Mouse (Mus musculus): Measurements from ENCODE around the gene Pphln1. TPM values are rescaled to one million over a fixed set of nuclear protein-coding genes. Genes with fewer than 3 reads are reported as not detected.
A peak's percentile ranks its signal among the peaks of the same experiment; 100 is the strongest.

The Pphln1 gene
- polyA plus RNA-seq, 1 experiment = 2.3 TPM

- 81% methylated on average over 9 of the region's 9 CpGs for WGBS
- Histone ChIP-seq H3K36me3 (ENCODE audit: control insufficient read depth, insufficient read depth, low read length) (no peaks in the 10 kb centered on the region), H3K27me3 (ENCODE audit: control insufficient read depth, insufficient read depth, low read length) (no peaks in the 10 kb centered on the region), H3K27ac (ENCODE audit: insufficient read depth, low read depth, low read length) (no peak overlapping the region), H3K4me1 (ENCODE audit: control insufficient read depth, insufficient read depth, insufficient read length, low read length) (no peaks in the 10 kb centered on the region; the same call in 1 of the 2 replicates), H3K4me3 (ENCODE audit: low read depth, low read length) (no peak overlapping the region)
- TF ChIP-seq POLR2A (IDR thresholded peaks at IDR 0.05; ENCODE audit: low read depth, low read length) (no peak), CTCF (IDR thresholded peaks at IDR 0.05; ENCODE audit: extremely low read depth, insufficient read length, insufficient replicate concordance, low read depth, low read length) (no peak)
These were observed 114.3 kb downstream of the Pphln1 start for GRCm38 (mm10) chr15:93512437-93512836.

- no peaks in the 10 kb centered on the region; the same call in 1 of the 2 replicates for H3K4me1 ChIP-seq (ENCODE audit: control insufficient read depth, insufficient read depth, insufficient read length, low read length)
- peak overlapping the region; percentile 40 for H3K4me3 ChIP-seq (ENCODE audit: low read depth, low read length)
- no peak for TF ChIP-seq POLR2A (IDR thresholded peaks at IDR 0.05; ENCODE audit: low read depth, low read length)
- no peak for TF ChIP-seq CTCF (IDR thresholded peaks at IDR 0.05; ENCODE audit: extremely low read depth, insufficient read length, insufficient replicate concordance, low read depth, low read length)
- peaks cover under 1% of the 10 kb centered on the region; the same call in 1 of the 2 replicates for H3K27me3 ChIP-seq (ENCODE audit: control insufficient read depth, insufficient read depth, low read length)
- no peaks in the 10 kb centered on the region for H3K36me3 ChIP-seq (ENCODE audit: control insufficient read depth, insufficient read depth, low read length)
- 10% methylated on average over 10 of the region's 10 CpGs for WGBS
- no peak overlapping the region for H3K27ac ChIP-seq (ENCODE audit: insufficient read depth, low read depth, low read length)
These were observed 115.8 kb downstream of the Pphln1 start for GRCm38 (mm10) chr15:93513939-93514341.

GRCm38 (mm10) chr15:93515316-93515715, 117.2 kb downstream of the Pphln1 start:
- TF ChIP-seq POLR2A (IDR thresholded peaks at IDR 0.05; ENCODE audit: low read depth, low read length) (no peak), CTCF (IDR thresholded peaks at IDR 0.05; ENCODE audit: extremely low read depth, insufficient read length, insufficient replicate concordance, low read depth, low read length) (no peak)
- WGBS = 76% methylated on average over 9 of the region's 9 CpGs
- H3K4me1 ChIP-seq (ENCODE audit: control insufficient read depth, insufficient read depth, insufficient read length, low read length) = no peaks in the 10 kb centered on the region; the same call in 1 of the 2 replicates
- H3K27me3 ChIP-seq (ENCODE audit: control insufficient read depth, insufficient read depth, low read length) = peaks cover 8% of the 10 kb centered on the region
- no peak overlapping the region for H3K4me3 ChIP-seq (ENCODE audit: low read depth, low read length)
- no peak overlapping the region for H3K27ac ChIP-seq (ENCODE audit: insufficient read depth, low read depth, low read length)
- no peaks in the 10 kb centered on the region for H3K36me3 ChIP-seq (ENCODE audit: control insufficient read depth, insufficient read depth, low read length)

GRCm38 (mm10) chr15:93517022-93517565, 118.9 kb downstream of the Pphln1 start:
- H3K27me3 ChIP-seq (ENCODE audit: control insufficient read depth, insufficient read depth, low read length) = peaks cover 8% of the 10 kb centered on the region
- WGBS = 81% methylated on average over 11 of the region's 11 CpGs
- no peaks in the 10 kb centered on the region; the same call in 1 of the 2 replicates for H3K4me1 ChIP-seq (ENCODE audit: control insufficient read depth, insufficient read depth, insufficient read length, low read length)
- H3K27ac ChIP-seq (ENCODE audit: insufficient read depth, low read depth, low read length) = no peak overlapping the region
- no peak for TF ChIP-seq CTCF (IDR thresholded peaks at IDR 0.05; ENCODE audit: extremely low read depth, insufficient read length, insufficient replicate concordance, low read depth, low read length)
- no peak for TF ChIP-seq POLR2A (IDR thresholded peaks at IDR 0.05; ENCODE audit: low read depth, low read length)
- H3K4me3 ChIP-seq (ENCODE audit: low read depth, low read length) = no peak overlapping the region
- no peaks in the 10 kb centered on the region for H3K36me3 ChIP-seq (ENCODE audit: control insufficient read depth, insufficient read depth, low read length)

GRCm38 (mm10) chr15:93518143-93518902, 120.2 kb downstream of the Pphln1 start:
- 2% methylated on average over 23 of the region's 23 CpGs for WGBS
- TF ChIP-seq POLR2A (IDR thresholded peaks at IDR 0.05; ENCODE audit: low read depth, low read length) (no peak), CTCF (IDR thresholded peaks at IDR 0.05; ENCODE audit: extremely low read depth, insufficient read length, insufficient replicate concordance, low read depth, low read length) (no peak)
- Histone ChIP-seq H3K36me3 (ENCODE audit: control insufficient read depth, insufficient read depth, low read length) (no peaks in the 10 kb centered on the region), H3K27me3 (ENCODE audit: control insufficient read depth, insufficient read depth, low read length) (peaks cover 8% of the 10 kb centered on the region), H3K4me1 (ENCODE audit: control insufficient read depth, insufficient read depth, insufficient read length, low read length) (no peaks in the 10 kb centered on the region; the same call in 1 of the 2 replicates), H3K27ac (ENCODE audit: insufficient read depth, low read depth, low read length) (peak overlapping the region; percentile 3), H3K4me3 (ENCODE audit: low read depth, low read length) (peak overlapping the region; percentile 87)

GRCm38 (mm10) chr15:93518941-93519835, 121.0 kb downstream of the Pphln1 start:
- TF ChIP-seq CTCF (IDR thresholded peaks at IDR 0.05; ENCODE audit: extremely low read depth, insufficient read length, insufficient replicate concordance, low read depth, low read length) (peak; percentile 63; the same call in 1 of the 2 replicates), POLR2A (IDR thresholded peaks at IDR 0.05; ENCODE audit: low read depth, low read length) (no peak)
- H3K27ac ChIP-seq (ENCODE audit: insufficient read depth, low read depth, low read length) = peak overlapping the region; percentile 82
- H3K27me3 ChIP-seq (ENCODE audit: control insufficient read depth, insufficient read depth, low read length) = peaks cover 8% of the 10 kb centered on the region
- under 1% methylated on average over 85 of the region's 85 CpGs for WGBS
- no peaks in the 10 kb centered on the region; the same call in 1 of the 2 replicates for H3K4me1 ChIP-seq (ENCODE audit: control insufficient read depth, insufficient read depth, insufficient read length, low read length)
- H3K36me3 ChIP-seq (ENCODE audit: control insufficient read depth, insufficient read depth, low read length) = no peaks in the 10 kb centered on the region
- peak overlapping the region; percentile 87 for H3K4me3 ChIP-seq (ENCODE audit: low read depth, low read length)

Measured in small intestine, adult 2 months (tissue).